ENCODE assay signal across 8 mouse cellular contexts in genomic region chr14:55478651-55479599, GRCm38 (mm10). TPM values are rescaled to one million over a fixed set of nuclear protein-coding genes. Genes with fewer than 3 reads are reported as not detected.
DNase-seq lines count a peak whose midpoint lies in the region; ATAC-seq and TF ChIP-seq lines count a peak whose summit lies in the region.

Dhrs4 (plus strand) TSS chr14:55478758.

- no peaks in the 10 kb centered on the region for H3K27me3 ChIP-seq in C2C12 (ENCODE audit: control insufficient read depth, insufficient read depth, insufficient read length)
- no peaks in the 10 kb centered on the region for H3K27me3 ChIP-seq in erythroblast, embryonic 14.5 days (ENCODE audit: control insufficient read depth)
- no peaks in the 10 kb centered on the region for H3K27me3 ChIP-seq in heart, embryonic 11.5 days (ENCODE audit: control insufficient read depth, insufficient read depth, low read length)
- H3K27me3 ChIP-seq in kidney, embryonic 16.5 days (ENCODE audit: insufficient read depth, low read length): no peaks in the 10 kb centered on the region
- no peaks in the 10 kb centered on the region for H3K27me3 ChIP-seq in liver, adult 2 months (ENCODE audit: control insufficient read depth, insufficient read depth, low read length)

- TF ChIP-seq POLR2A in bone marrow macrophage, adult 2 months (IDR thresholded peaks at IDR 0.05; ENCODE audit: borderline replicate concordance, low read depth, low read length): no peak
- TF ChIP-seq POLR2A in liver, adult 2 months (IDR thresholded peaks at IDR 0.05; ENCODE audit: extremely low read depth, insufficient read depth, low read length): peak; percentile 83

- no peaks in the 10 kb centered on the region for H3K36me3 ChIP-seq in C2C12 (ENCODE audit: control insufficient read depth, insufficient read depth)
- peaks cover 15% of the 10 kb centered on the region for H3K36me3 ChIP-seq in erythroblast, embryonic 14.5 days (ENCODE audit: control insufficient read depth)
- H3K36me3 ChIP-seq in heart, embryonic 11.5 days (ENCODE audit: control insufficient read depth, insufficient read depth, low read length): no peaks in the 10 kb centered on the region
- H3K36me3 ChIP-seq in kidney, embryonic 16.5 days (ENCODE audit: insufficient read depth, low read length): peaks cover 4% of the 10 kb centered on the region; the same call in 1 of the 2 replicates
- H3K36me3 ChIP-seq in liver, adult 2 months (ENCODE audit: control insufficient read depth, insufficient read depth, low read length): peaks cover 16% of the 10 kb centered on the region

- no peaks in the 10 kb centered on the region; the same call in 1 of the 2 replicates for H3K4me1 ChIP-seq in bone marrow macrophage, adult 2 months (ENCODE audit: control insufficient read depth, insufficient read depth, low read length)
- H3K4me1 ChIP-seq in erythroblast, embryonic 14.5 days (ENCODE audit: control insufficient read depth): peaks cover 39% of the 10 kb centered on the region
- H3K4me1 ChIP-seq in heart, embryonic 11.5 days (ENCODE audit: control insufficient read depth, insufficient read depth, low read length): no peaks in the 10 kb centered on the region
- peaks cover 10% of the 10 kb centered on the region for H3K4me1 ChIP-seq in kidney, embryonic 16.5 days (ENCODE audit: insufficient read depth, low read length)
- peaks cover 12% of the 10 kb centered on the region for H3K4me1 ChIP-seq in liver, adult 2 months (ENCODE audit: control insufficient read depth, insufficient read depth, low read length)

- no peaks in the 10 kb centered on the region for H3K9me3 ChIP-seq in erythroblast, embryonic 14.5 days (ENCODE audit: control insufficient read depth, low read length)
- H3K9me3 ChIP-seq in heart, embryonic 11.5 days (replicated peaks; ENCODE audit: control insufficient read depth, low read length): no peaks in the 10 kb centered on the region
- no peaks in the 10 kb centered on the region for H3K9me3 ChIP-seq in kidney, embryonic 16.5 days (ENCODE audit: low read length)

- H3K4me2 ChIP-seq in heart, embryonic 11.5 days: peak within 1 kb of the TSS; percentile 62
- H3K4me2 ChIP-seq in kidney, embryonic 16.5 days (replicated peaks; ENCODE audit: low read depth, low read length): peak within 1 kb of the TSS; percentile 72

- peak within 1 kb of the TSS; percentile 58 for H3K27ac ChIP-seq in bone marrow macrophage, adult 2 months (ENCODE audit: insufficient read depth, low read depth, low read length)
- peak within 1 kb of the TSS; percentile 75 for H3K27ac ChIP-seq in heart, embryonic 11.5 days (ENCODE audit: low read depth, low read length)
- peak within 1 kb of the TSS; percentile 93 for H3K27ac ChIP-seq in kidney, embryonic 16.5 days (ENCODE audit: low read length)
- H3K27ac ChIP-seq in liver, adult 2 months (replicated peaks; ENCODE audit: insufficient read depth, low read depth, low read length): peak within 1 kb of the TSS; percentile 92

- peak; percentile 64 for TF ChIP-seq CTCF in C2C12 (IDR thresholded peaks at IDR 0.05; ENCODE audit: control insufficient read depth, insufficient read depth, insufficient read length)
- TF ChIP-seq CTCF in bone marrow macrophage, adult 2 months (IDR thresholded peaks at IDR 0.05; ENCODE audit: low read depth, low read length): peak; percentile 58
- TF ChIP-seq CTCF in liver, adult 2 months (IDR thresholded peaks at IDR 0.05; ENCODE audit: low read depth, low read length): peak; percentile 82

- peak within 1 kb of the TSS; percentile 78 for H3K9ac ChIP-seq in heart, embryonic 11.5 days (ENCODE audit: low read depth, low read length)
- H3K9ac ChIP-seq in kidney, embryonic 16.5 days (replicated peaks; ENCODE audit: low read length): peak within 1 kb of the TSS; percentile 90
- H3K9ac ChIP-seq in liver, adult 2 months (ENCODE audit: low read depth, low read length): peak within 1 kb of the TSS; percentile 59

- DNase-seq in liver, adult 2 months (ENCODE audit: extremely low read depth, low read depth, low spot score): peak; percentile 92
- peak; percentile 86 for DNase-seq in spleen, postnatal 36 days (ENCODE audit: low spot score in 2 of 2)

- ATAC-seq in heart, embryonic 11.5 days (replicated peaks; ENCODE audit: insufficient number of reproducible peaks, low FRiP score, low TSS enrichment): peak; percentile 95
- peak; percentile 99 for ATAC-seq in kidney, embryonic 16.5 days (ENCODE audit: low FRiP score, low TSS enrichment)
- peak; percentile 88 for ATAC-seq in monocyte, adult 5-6 weeks (replicated peaks; ENCODE audit: insufficient number of reproducible peaks, low FRiP score, low TSS enrichment, poor library complexity, severe bottlenecking)

- H3ac ChIP-seq in C2C12 (ENCODE audit: control insufficient read depth, insufficient read length, low read depth): peak within 1 kb of the TSS; percentile 65

- no peaks in the 10 kb centered on the region for H3K79me2 ChIP-seq in C2C12 (ENCODE audit: control insufficient read depth, insufficient read depth)
- peaks cover 5% of the 10 kb centered on the region; the same call in 1 of the 2 replicates for H3K79me2 ChIP-seq in liver, adult 2 months (ENCODE audit: control insufficient read depth, insufficient read depth, low read length)

- peak within 1 kb of the TSS; percentile 57 for H3K4me3 ChIP-seq in C2C12 (ENCODE audit: insufficient read depth, poor library complexity, severe bottlenecking)
- H3K4me3 ChIP-seq in bone marrow macrophage, adult 2 months (ENCODE audit: insufficient read depth, low read length): peak within 1 kb of the TSS; percentile 83
- peak within 1 kb of the TSS; percentile 83 for H3K4me3 ChIP-seq in erythroblast, embryonic 14.5 days (replicated peaks)
- peak within 1 kb of the TSS; percentile 56 for H3K4me3 ChIP-seq in heart, embryonic 11.5 days (ENCODE audit: low read depth, low read length)
- H3K4me3 ChIP-seq in kidney, embryonic 16.5 days (ENCODE audit: low read length): peak within 1 kb of the TSS; percentile 81
- peak within 1 kb of the TSS; percentile 61 for H3K4me3 ChIP-seq in liver, adult 2 months (ENCODE audit: insufficient read depth, low read depth, low read length)

- H3K79me3 ChIP-seq in C2C12 (ENCODE audit: low read depth): no peaks in the 10 kb centered on the region

- under 1% methylated on average over 38 of the region's 38 CpGs for WGBS in heart, embryonic 11.5 days (ENCODE audit: insufficient replicate concordance)
- WGBS in kidney, embryonic 16.5 days: 1% methylated on average over 38 of the region's 38 CpGs
- whole genome bisulfite sequencing in liver, adult 2 months: under 1% methylated on average over 38 of the region's 38 CpGs

TF ChIP-seq in C2C12, 6 proteins besides CTCF, POLR2A, EP300 and RAD21:
- TF ChIP-seq MYOG (IDR thresholded peaks at IDR 0.05; ENCODE audit: control insufficient read depth, extremely low read depth, insufficient read length) (no peak), USF1 (IDR thresholded peaks at IDR 0.05; ENCODE audit: low read depth) (no peak), FOSL1 (IDR thresholded peaks at IDR 0.05; ENCODE audit: insufficient read depth, low read length, poor library complexity, severe bottlenecking) (no peak), CEBPB (IDR thresholded peaks at IDR 0.05; ENCODE audit: low read depth) (no peak), MAX (IDR thresholded peaks at IDR 0.05) (peak; percentile 25), MYOD1 (IDR thresholded peaks at IDR 0.05; ENCODE audit: control insufficient read depth, insufficient read length, low read depth) (no peak)

RNA-seq across cellular contexts. Expression of gene Dhrs4, which starts in this region (rescaled TPM):
- polyA plus RNA-seq in C2C12 (2012; fragmentation: generic; extraction: Trizol): 45.9 TPM
- polyA plus RNA-seq in bone marrow macrophage, adult 2 months (2012; ENCODE audit: insufficient read depth, insufficient read length, missing spikeins): 28.3 and 33.4 TPM in 2 replicates
- polyA plus RNA-seq in erythroblast, embryonic 14.5 days (2012): 9.0 and 11.6 TPM in 2 replicates
- polyA plus RNA-seq in heart, embryonic 11.5 days (2014; fragmentation: Nextera tagmentation; extraction: Ambion mirVana): 22.0 and 44.5 TPM in 2 replicates
- polyA plus RNA-seq in kidney, embryonic 16.5 days (2015; fragmentation: Nextera tagmentation; extraction: Ambion mirVana): 147 and 157 TPM in 2 replicates
- 103 and 111 TPM in 2 replicates for total RNA-seq in liver, adult 2 months (2014; rRNA removed)
- polyA plus RNA-seq in liver, adult 2 months (2012; rRNA removed): 120 and 146 TPM in 2 replicates
- total RNA-seq in monocyte, adult 5-6 weeks (2017): 29.7 to 79.0 TPM (median 63.6 TPM) in 3 replicates

Comparison
In these comparisons a context has a peak if more than half of its experiments do, and no peak if none do; other contexts are left out.
1. Peak in every context shown above with its lines: DNase-seq, ATAC-seq, H3K4me3 ChIP-seq and H3K27ac ChIP-seq.